Mouse (Mus musculus) embryonic fibroblast, embryonic 13.5 days (primary cell): ENCODE results near the gene Gm364. TPM values are rescaled to one million over a fixed set of nuclear protein-coding genes. Genes with fewer than 3 reads are reported as not detected.

Experiments used
- H3K27ac ChIP-seq: 2 replicates; pipeline ENCODE4 v1.5.1; 2012; ENCODE audit warnings: low read length, control low read depth, inconsistent platforms; ENCODE audit not compliant: insufficient read depth
- H3K4me1 ChIP-seq: 2 replicates; pipeline ENCODE4 v1.6.1; 2011; ENCODE audit warnings: low read length; ENCODE audit not compliant: control insufficient read depth, insufficient read depth
- H3K4me3 ChIP-seq: 2 replicates; pipeline ENCODE4 v1.5.1; 2011; ENCODE audit warnings: mild to moderate bottlenecking, control low read depth, low read length; ENCODE audit not compliant: insufficient read depth
- CTCF ChIP-seq: IDR thresholded peaks from 2 replicates; pipeline ENCODE4 v1.5.1; 2011; ENCODE audit warnings: mild to moderate bottlenecking, control low read depth, low read length, moderate library complexity, borderline replicate concordance; ENCODE audit not compliant: insufficient read depth
- POLR2A ChIP-seq: IDR thresholded peaks from 2 replicates; pipeline ENCODE4 v1.6.1; 2011; ENCODE audit warnings: low read depth, mild to moderate bottlenecking, control low read depth, low read length, moderate library complexity
- polyA plus RNA-seq: library from polyadenylated mRNA; stranded (reverse); fragments of >200 nt; gene quantifications from 2 replicates; pipeline ENCODE4 v1.2.4, GENCODE M21; 2011; ENCODE audit warnings: low read depth; ENCODE audit not compliant: missing spikeins, insufficient read length

The Gm364 gene
- not detected in 2 replicates for polyA plus RNA-seq

- no peak within 1 kb of the TSS for H3K4me3 ChIP-seq
- H3K27ac ChIP-seq = no peak within 1 kb of the TSS
- TF ChIP-seq CTCF (no peak), POLR2A (no peak)
- H3K4me1 ChIP-seq = no peaks in the 10 kb centered on the region
Measured at GRCm38 (mm10) chrX:57408769-57409168, at the start of gene Gm364. Gene Gm364 (plus strand): TSS chrX:57409154.

- no peak overlapping the region for H3K27ac ChIP-seq
- TF ChIP-seq POLR2A (no peak), CTCF (no peak)
- H3K4me3 ChIP-seq = no peak overlapping the region
Measured at GRCm38 (mm10) chrX:57359316-57359715, 49.6 kb upstream of the Gm364 start.

GRCm38 (mm10) chrX:57364891-57365569 is 43.9 kb upstream of the Gm364 start:
- no peaks in the 10 kb centered on the region for H3K4me1 ChIP-seq
- no peak for TF ChIP-seq CTCF
- no peak for TF ChIP-seq POLR2A
- no peak overlapping the region for H3K4me3 ChIP-seq
- H3K27ac ChIP-seq = no peak overlapping the region

More at GRCm38 (mm10) chrX:57359316-57359715, 49.6 kb upstream of the Gm364 start:
- H3K4me1 ChIP-seq = no peaks in the 10 kb centered on the region

- no peak overlapping the region for H3K4me3 ChIP-seq
- no peaks in the 10 kb centered on the region for H3K4me1 ChIP-seq
- no peak overlapping the region for H3K27ac ChIP-seq
- no peak for TF ChIP-seq POLR2A
- no peak for TF ChIP-seq CTCF
Measured at GRCm38 (mm10) chrX:57372965-57373364, 36.0 kb upstream of the Gm364 start.

GRCm38 (mm10) chrX:57373543-57373942 is 35.4 kb upstream of the Gm364 start:
- no peak overlapping the region for H3K4me3 ChIP-seq
- H3K27ac ChIP-seq = no peak overlapping the region
- H3K4me1 ChIP-seq = no peaks in the 10 kb centered on the region
- TF ChIP-seq CTCF (no peak), POLR2A (no peak)

- no peaks in the 10 kb centered on the region for H3K4me1 ChIP-seq
- H3K4me3 ChIP-seq = no peak overlapping the region
- H3K27ac ChIP-seq = no peak overlapping the region
- no peak for TF ChIP-seq CTCF
- TF ChIP-seq POLR2A = no peak
Measured at GRCm38 (mm10) chrX:57374029-57374428, 34.9 kb upstream of the Gm364 start.

GRCm38 (mm10) chrX:57377096-57377495 is 31.9 kb upstream of the Gm364 start:
- H3K27ac ChIP-seq = no peak overlapping the region
- TF ChIP-seq POLR2A (no peak), CTCF (no peak)
- H3K4me1 ChIP-seq = no peaks in the 10 kb centered on the region
- H3K4me3 ChIP-seq = no peak overlapping the region

- H3K4me1 ChIP-seq = no peaks in the 10 kb centered on the region
- TF ChIP-seq CTCF = no peak
- TF ChIP-seq POLR2A = no peak
- no peak overlapping the region for H3K27ac ChIP-seq
- no peak overlapping the region for H3K4me3 ChIP-seq
Measured at GRCm38 (mm10) chrX:57378579-57378978, 30.4 kb upstream of the Gm364 start.

GRCm38 (mm10) chrX:57380915-57381314 is 28.0 kb upstream of the Gm364 start:
- no peak for TF ChIP-seq POLR2A
- TF ChIP-seq CTCF = no peak
- H3K27ac ChIP-seq = no peak overlapping the region
- no peaks in the 10 kb centered on the region for H3K4me1 ChIP-seq
- no peak overlapping the region for H3K4me3 ChIP-seq

GRCm38 (mm10) chrX:57392367-57393246 is 16.3 kb upstream of the Gm364 start, which contains the start of gene Rbmx:
Gene Rbmx (minus strand): TSS chrX:57393036.
- Histone ChIP-seq H3K4me1 (no peaks in the 10 kb centered on the region), H3K4me3 (peak within 1 kb of the TSS; percentile 95), H3K27ac (peak within 1 kb of the TSS; percentile 95)
- no peak for TF ChIP-seq CTCF
- peak; percentile 94 for TF ChIP-seq POLR2A

- Histone ChIP-seq H3K27ac (no peak overlapping the region), H3K4me1 (no peaks in the 10 kb centered on the region), H3K4me3 (no peak overlapping the region)
- TF ChIP-seq CTCF = no peak
- TF ChIP-seq POLR2A = no peak
Measured at GRCm38 (mm10) chrX:57393412-57393811, 15.5 kb upstream of the Gm364 start.
